Mouse (Mus musculus) olfactory bulb, adult 2 months (tissue): ENCODE results near the gene Zc3h18. TPM values are rescaled to one million over a fixed set of nuclear protein-coding genes. Genes with fewer than 3 reads are reported as not detected.

Experiments used
- H3K27ac ChIP-seq: fragments of 200-500 bp; 2 replicates; pipeline ENCODE4 v1.5.1; 2012; ENCODE audit warnings: low read depth, low read length; ENCODE audit not compliant: insufficient read depth
- H3K4me1 ChIP-seq: fragments of 200-500 bp; 2 replicates; pipeline ENCODE4 v1.6.1; 2012; ENCODE audit warnings: low read length; ENCODE audit not compliant: control insufficient read depth, insufficient read depth
- H3K4me3 ChIP-seq: fragments of 200-500 bp; 2 replicates; pipeline ENCODE4 v1.5.1; 2012; ENCODE audit warnings: mild to moderate bottlenecking, low read depth, low read length, moderate library complexity; ENCODE audit not compliant: insufficient read depth
- CTCF ChIP-seq: fragments of 200-500 bp; IDR thresholded peaks from 2 replicates; pipeline ENCODE4 v1.5.1; 2012; ENCODE audit warnings: low read depth, mild to moderate bottlenecking, low read length, moderate library complexity; ENCODE audit not compliant: insufficient read depth
- POLR2A ChIP-seq: fragments of 200-500 bp; IDR thresholded peaks from 2 replicates; pipeline ENCODE4 v1.6.1; 2012; ENCODE audit warnings: mild to moderate bottlenecking, low read depth, low read length, moderate library complexity; ENCODE audit not compliant: insufficient read depth
- WGBS: fragments of 180-500 bp; shearing (Covaris S2); methylation state at CpG from one replicate; pipeline ENCODE4 v1.1.7; 2018; 5-methylcytosine and 5-hydroxymethylcytosine counted together
- polyA plus RNA-seq: library from polyadenylated mRNA; stranded (reverse); fragments of >200 nt; gene quantifications from 2 replicates; pipeline ENCODE4 v1.2.4, GENCODE M21; 2012; ENCODE audit warnings: low replicate concordance; ENCODE audit not compliant: missing spikeins, insufficient read depth, insufficient read length

The Zc3h18 gene
- polyA plus RNA-seq, 1 experiment = not detected

DNA sequence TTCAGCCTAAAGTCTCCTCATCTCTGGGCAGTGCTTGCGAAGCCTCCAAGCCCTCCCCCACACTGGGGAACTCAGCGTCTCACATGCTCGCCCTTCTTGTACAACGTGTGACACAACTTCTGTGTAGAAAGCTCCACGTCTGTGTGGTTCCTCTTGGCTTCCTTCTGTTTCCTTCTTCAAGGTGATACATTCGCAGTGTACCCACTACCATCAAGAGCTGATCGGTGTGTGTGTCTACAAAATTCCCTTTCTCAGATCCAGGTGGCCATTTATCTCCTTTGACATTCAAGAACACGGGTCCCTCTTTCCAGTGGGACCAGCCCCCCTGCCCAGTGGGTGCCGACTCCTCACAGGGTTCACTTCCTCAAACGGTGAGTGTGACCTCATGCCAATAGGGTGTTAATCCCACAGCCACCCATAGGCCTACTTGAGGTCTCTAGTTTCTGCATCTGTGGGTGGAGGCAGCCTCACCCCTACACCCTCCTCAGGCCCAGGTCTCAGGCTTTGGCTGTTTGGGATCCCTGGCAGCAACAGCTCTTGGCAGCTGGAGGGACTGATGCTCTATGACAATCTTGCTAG lies 53.7 kb downstream of the Zc3h18 start:
- no peak for TF ChIP-seq CTCF
- TF ChIP-seq POLR2A = no peak
- Histone ChIP-seq H3K4me3 (no peak overlapping the region), H3K27ac (no peak overlapping the region), H3K4me1 (peaks cover 9% of the 10 kb centered on the region)
- WGBS = 79% methylated on average over 10 of the region's 10 CpGs

DNA sequence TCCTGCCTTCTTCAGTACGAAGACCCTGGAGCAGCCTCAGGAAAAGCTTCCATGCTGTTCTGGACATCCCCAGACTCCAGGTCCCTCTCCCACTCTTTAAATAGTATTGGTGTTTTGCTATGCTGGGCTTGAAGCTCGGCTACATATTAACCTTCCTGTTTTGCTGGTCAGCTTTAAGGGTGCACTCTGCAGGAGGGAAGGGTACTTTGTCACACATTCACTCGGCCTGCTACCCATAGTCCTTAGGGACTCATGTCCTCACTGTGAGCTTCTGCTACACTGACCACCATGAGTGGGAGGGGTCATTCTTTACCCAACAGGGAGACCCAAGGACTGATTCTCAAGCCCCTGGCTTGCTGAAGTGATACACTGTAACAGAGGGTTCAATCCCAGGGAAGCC lies 54.2 kb downstream of the Zc3h18 start:
- H3K4me1 ChIP-seq = peaks cover 9% of the 10 kb centered on the region
- 92% methylated on average over 3 of the region's 3 CpGs for WGBS
- no peak for TF ChIP-seq POLR2A

DNA sequence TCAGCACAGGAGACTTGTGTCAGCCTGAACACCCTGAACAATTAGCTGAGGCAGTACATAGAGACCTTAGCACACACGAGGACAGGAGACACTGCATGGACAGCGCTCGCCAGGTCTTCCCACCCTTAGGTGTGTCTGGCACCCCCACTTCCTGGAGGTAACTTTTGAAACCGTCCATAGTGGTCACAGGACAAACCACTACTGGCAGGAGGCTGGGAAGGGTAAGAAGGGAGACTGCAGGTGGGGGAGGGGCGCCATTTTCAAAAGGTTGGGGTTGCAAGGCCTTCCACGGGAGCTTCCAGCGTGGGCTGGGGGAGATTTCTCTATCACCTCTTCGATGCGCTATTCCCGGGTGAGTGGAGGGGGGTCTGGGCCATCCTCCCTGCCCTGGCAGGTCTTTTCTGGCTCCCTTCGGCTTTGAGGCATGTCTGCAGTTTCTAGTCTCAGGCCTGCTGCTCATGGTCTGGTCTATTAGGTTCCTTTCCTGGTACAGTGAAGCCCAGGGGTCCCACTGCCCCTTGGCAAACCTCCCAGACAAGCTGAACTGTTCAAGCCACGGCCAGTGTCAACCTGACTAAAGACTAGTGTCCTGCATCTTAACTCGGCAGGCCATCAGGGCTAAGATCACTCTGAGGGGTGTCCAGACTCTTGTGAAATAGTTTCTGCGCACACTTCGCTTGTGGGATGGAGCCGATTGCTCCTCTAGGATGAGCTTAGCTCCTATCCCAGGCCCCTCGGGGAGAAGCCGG lies 55.5 kb downstream of the Zc3h18 start:
- 57% methylated on average over 18 of the region's 18 CpGs for WGBS
- peak overlapping the region; percentile 42 for H3K4me3 ChIP-seq
- H3K4me1 ChIP-seq = peaks cover 9% of the 10 kb centered on the region
- no peak for TF ChIP-seq POLR2A
- no peak for TF ChIP-seq CTCF
- no peak overlapping the region for H3K27ac ChIP-seq

More for the DNA sequence above, 54.2 kb downstream of the Zc3h18 start:
- Histone ChIP-seq H3K4me3 (no peak overlapping the region), H3K27ac (no peak overlapping the region)

DNA sequence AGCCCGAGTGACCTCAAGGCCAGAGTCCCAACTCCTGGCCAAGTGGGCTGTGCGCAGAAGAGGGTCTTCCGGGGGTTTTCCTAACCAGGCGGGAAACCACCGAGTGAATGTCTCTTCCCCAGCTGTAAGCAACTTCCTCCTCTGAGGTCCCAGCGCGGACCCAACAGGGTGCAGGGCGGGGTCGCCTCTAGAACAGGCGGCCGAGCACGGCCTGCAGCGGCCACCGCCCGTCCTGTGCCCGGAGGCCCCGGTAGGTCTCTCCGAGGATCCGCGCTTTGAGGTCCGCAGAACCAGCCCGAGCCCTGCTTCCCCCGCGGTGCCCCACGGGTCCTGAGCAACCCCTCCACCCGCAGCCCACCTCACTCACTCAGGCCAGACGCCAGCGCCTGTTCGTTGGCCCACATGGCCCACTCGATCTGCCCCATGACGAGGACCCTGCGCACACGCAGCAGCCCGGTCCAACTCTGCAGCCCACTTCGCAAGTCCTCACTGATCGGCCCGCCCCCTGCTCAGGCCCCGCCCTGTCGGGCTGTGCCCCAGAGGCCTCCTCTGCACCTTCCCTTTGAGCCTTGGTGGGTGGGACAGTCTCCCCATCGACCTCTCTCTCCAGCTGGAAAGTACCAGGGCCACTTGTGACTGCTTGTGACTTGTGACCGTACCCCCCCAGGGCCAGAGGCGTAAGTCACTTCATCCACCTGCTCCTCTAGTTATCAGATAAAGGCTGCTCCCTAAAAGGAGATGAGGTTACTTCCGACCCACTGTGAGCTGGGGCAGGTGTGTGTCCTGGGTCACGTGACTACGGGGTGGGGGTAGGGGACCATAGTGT lies 56.2 kb downstream of the Zc3h18 start, which contains the start of gene Cyba:
TSS of gene Cyba (minus strand) at position 488 of the 826 bp plus-strand sequence.
- Histone ChIP-seq H3K27ac (no peak within 1 kb of the TSS), H3K4me1 (peaks cover 9% of the 10 kb centered on the region), H3K4me3 (peak within 1 kb of the TSS; percentile 42)
- no peak for TF ChIP-seq CTCF
- 0 out of 2 replicates have a peak, but pooled peaks have one; percentile 17 for TF ChIP-seq POLR2A
- WGBS = 18% methylated on average over 45 of the region's 45 CpGs

DNA sequence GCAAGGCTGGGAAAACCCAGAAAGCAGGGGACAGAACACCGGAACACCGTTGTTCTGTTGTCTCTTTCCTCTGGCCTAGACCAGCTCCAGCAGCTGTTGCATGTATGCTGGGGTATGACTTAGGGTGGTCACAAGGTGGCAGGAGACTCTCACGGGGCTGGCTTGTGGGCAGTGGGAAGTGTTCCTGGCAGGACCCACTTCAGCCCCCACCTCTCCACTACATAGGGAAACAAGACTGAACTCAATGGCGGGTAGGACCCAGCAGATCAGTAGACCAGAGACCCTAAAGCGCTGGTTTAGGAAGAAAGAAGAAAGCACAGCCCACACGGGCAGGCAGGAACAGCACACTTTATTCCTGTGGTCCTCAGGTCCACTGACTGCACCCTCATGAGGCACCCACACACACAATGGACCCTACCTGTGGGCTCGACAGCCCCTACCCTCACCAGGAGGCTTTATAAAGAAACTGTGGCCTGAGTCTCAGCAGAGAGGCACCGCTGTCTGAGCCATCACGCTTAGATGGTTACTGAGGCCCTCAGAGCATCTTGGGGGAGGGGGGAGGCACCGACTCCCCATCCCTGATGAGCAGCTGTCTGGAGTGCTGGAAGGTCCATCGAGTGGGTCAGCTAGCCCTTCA lies 57.0 kb downstream of the Zc3h18 start:
- TF ChIP-seq CTCF (no peak), POLR2A (no peak)
- Histone ChIP-seq H3K4me3 (no peak overlapping the region), H3K27ac (no peak overlapping the region), H3K4me1 (peaks cover 9% of the 10 kb centered on the region)
- WGBS = 74% methylated on average over 11 of the region's 11 CpGs

DNA sequence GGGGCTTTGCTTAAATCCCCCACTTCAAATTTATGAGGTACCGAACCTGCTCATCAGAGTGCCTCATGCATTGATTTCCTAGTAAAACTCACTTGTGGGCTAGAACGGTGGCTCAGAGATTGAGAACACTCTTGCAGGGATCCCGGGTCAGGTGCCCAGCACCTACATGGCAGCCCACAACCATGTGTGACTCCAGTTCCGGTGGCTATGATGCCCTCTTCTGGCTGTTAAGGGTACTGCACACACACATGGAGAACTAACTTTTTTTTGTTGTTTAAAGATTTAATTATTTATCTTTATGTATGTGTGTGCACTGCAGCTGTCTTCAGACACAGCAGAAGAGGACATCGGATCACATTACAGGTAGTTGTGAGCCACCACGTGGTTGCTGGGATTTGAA lies 59.0 kb downstream of the Zc3h18 start:
- WGBS = 96% methylated on average over 6 of the region's 6 CpGs
- TF ChIP-seq CTCF = peak; percentile 35; the same call in 1 of the 2 replicates
- TF ChIP-seq POLR2A = no peak

DNA sequence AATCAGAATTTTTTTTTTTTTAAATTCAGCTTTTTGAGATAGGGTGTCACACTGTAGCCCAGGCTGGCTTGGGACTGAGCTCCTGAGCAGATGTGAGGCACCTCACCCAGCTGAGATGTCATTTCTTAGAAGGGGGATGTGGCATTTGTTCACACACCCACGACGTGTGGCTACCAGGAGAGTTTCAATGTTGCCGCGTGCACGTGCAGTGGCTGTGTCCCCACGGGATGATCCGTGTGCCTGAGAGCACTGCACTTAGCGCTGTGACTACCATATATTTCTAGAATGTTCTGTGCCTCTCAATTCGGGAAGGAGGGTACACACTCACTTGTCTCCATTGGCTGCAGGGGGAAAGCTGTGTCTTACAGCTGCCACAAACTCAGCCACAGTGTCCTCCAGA lies 59.7 kb downstream of the Zc3h18 start:
- H3K4me3 ChIP-seq = no peak overlapping the region
- H3K27ac ChIP-seq = no peak overlapping the region
- TF ChIP-seq POLR2A = no peak
- TF ChIP-seq CTCF = no peak
- 94% methylated on average over 9 of the region's 9 CpGs for WGBS
- H3K4me1 ChIP-seq = peaks cover 9% of the 10 kb centered on the region

More for the DNA sequence above, 59.0 kb downstream of the Zc3h18 start:
- no peak overlapping the region for H3K4me3 ChIP-seq
- H3K4me1 ChIP-seq = peaks cover 9% of the 10 kb centered on the region
- H3K27ac ChIP-seq = no peak overlapping the region

DNA sequence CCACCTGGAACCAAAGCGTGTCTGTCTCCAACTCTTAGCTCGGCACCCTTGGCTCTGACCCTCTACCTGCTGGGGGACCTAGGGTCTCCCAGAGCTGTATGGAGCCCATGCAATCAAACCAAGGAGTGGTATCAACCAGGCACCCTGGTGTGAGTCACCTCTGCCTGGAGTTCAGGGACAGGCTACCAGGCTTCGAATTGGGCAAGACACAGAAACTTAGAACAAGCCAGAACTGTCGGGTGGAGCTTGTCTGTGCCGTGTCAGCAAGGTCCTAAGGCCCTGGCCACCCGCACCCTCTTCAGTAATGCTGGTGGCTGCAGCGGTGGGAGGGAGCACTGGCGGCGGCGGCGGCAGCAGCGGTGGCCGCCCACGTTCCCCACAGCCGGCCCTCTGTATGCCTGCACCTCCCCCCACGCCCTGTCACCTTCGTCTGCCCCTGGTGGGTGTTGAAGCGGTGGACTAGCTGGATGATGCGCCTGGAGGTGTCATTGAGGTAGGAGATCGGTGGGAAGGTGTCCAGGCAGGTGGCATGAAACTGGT lies 60.2 kb downstream of the Zc3h18 start:
- no peak overlapping the region for H3K4me3 ChIP-seq
- TF ChIP-seq CTCF (no peak), POLR2A (no peak)

More for the DNA sequence above, 60.2 kb downstream of the Zc3h18 start:
- WGBS = 90% methylated on average over 20 of the region's 20 CpGs
- Histone ChIP-seq H3K4me1 (peaks cover 9% of the 10 kb centered on the region), H3K27ac (no peak overlapping the region)
